Mouse (Mus musculus): ENCODE results near the gene Pola2. TPM values are rescaled to one million over a fixed set of nuclear protein-coding genes. Genes with fewer than 3 reads are reported as not detected.
A peak's percentile ranks its signal among the peaks of the same experiment; 100 is the strongest.

The Pola2 gene
- total RNA-seq (2022), result 1 to 10 TPM; 4.4 to 6.6 (median 5.6) TPM

DNA sequence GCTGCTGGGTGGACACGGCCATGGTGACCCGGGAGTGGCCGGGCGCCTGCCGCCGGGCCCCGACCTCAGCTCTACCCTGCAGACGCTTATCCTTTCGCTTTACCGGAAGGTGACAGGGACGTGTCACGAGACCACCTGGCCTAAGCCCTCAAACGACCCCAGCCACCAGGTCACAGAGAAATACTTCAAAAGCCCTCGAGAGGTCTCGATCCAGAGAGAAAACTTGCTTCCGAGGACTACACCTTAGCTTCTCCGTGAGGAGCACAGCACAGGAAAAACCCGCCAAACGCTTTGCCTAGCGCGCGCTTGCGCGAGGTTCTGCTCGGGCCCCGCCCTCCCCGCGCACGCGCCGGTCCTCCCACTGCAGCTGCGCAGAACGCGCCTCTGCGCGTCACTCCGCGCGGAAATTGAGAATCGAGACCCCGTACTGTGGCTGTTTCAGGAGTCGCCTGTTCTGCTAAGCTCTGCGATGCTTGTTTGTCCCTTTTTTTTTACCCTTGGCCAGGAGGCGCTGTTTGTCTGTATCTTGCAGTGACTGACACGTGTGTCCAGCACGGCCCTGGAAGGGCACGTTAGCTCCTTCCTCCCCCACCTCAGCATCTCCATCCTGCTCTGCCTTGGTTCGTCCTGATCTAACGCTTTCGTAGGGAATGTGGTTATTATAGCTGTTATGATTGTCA is at the start of gene Pola2:
TSS of gene Pola2 (minus strand) at position 320 of the 680 bp plus-strand sequence.
- DNase-seq (ENCODE audit: low spot score in 2 of 2), result peak; percentile 72 to 74

- no peak for DNase-seq (ENCODE audit: low spot score in 2 of 2)
Measured at GRCm38 (mm10) chr19:6013691-6014090, 49.7 kb upstream of the Pola2 start.

- no peak for DNase-seq (ENCODE audit: low spot score in 2 of 2)
Measured at GRCm38 (mm10) chr19:6009137-6009536, 45.1 kb upstream of the Pola2 start.

DNA sequence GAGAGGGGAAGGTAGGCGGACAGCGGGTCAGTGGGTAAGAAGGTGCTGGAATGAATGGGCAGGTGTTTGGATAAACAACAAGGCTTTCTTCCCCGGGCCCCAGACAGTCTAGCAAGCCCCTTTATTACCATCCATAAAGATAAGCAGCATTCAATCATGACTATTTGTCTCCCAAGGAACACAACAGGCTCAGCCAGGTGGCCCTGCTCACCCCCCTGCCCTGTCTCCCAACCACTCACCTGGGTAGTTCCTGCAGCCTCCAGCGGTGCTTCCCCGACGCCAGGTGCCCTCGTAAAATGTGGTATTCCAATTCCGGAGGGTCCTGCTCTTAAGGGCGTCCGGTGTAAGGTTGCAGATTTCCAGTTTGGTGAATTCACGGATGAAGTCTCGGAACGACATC is 43.0 kb upstream of the Pola2 start:
- DNase-seq (ENCODE audit: low spot score in 2 of 2), result no peak

- no peak for DNase-seq (ENCODE audit: low spot score in 2 of 2)
Measured at GRCm38 (mm10) chr19:6005541-6005940, 41.5 kb upstream of the Pola2 start.

DNA sequence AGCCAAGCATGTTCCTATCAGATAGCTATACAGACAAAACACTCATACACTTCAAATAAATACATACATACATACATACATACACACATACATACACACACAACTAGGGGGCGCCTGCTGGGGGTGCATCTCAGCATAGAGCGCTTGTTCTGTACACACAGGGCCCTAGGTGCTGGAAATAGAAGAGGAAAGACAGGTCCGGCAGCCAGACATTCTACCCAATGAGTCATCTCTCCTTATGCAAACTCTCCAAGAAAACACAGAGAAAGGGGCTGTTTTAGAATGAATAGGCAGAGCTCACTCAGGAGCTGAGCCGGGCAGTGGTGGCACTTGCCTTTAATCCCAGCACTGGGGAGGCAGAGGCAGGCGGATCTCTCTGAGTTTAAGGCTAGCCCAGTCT is 36.0 kb upstream of the Pola2 start:
- no peak for DNase-seq (ENCODE audit: low spot score in 2 of 2)

- no peak for DNase-seq (ENCODE audit: low spot score in 2 of 2)
Measured at GRCm38 (mm10) chr19:5998180-5998579, 34.2 kb upstream of the Pola2 start.

DNA sequence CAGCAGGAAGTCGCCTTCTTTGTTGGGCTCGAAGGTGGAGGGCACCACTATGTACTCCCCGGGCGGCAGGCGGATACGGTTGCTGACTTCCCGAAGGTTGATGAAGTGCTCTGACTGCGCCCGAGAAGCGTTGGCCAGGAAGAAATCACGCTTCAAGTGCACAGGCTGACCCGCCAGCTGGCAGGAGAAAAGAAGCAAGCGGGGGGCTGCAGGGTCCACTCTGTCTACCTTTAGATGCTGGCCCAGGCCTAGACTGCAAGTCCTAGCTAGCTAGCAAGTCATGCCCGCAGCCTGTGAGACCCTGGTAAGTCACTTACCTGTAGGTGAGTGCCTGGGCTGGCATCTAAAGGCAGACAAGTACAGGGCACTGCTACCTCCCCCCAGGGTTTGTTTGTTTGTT is 30.7 kb upstream of the Pola2 start:
- no peak for DNase-seq (ENCODE audit: low spot score in 2 of 2)

GRCm38 (mm10) chr19:5992012-5992411 is 28.0 kb upstream of the Pola2 start:
- DNase-seq (ENCODE audit: low spot score in 2 of 2), result no peak

- DNase-seq (ENCODE audit: low spot score in 2 of 2), result no peak
Measured at GRCm38 (mm10) chr19:5991467-5991866, 27.5 kb upstream of the Pola2 start.

DNA sequence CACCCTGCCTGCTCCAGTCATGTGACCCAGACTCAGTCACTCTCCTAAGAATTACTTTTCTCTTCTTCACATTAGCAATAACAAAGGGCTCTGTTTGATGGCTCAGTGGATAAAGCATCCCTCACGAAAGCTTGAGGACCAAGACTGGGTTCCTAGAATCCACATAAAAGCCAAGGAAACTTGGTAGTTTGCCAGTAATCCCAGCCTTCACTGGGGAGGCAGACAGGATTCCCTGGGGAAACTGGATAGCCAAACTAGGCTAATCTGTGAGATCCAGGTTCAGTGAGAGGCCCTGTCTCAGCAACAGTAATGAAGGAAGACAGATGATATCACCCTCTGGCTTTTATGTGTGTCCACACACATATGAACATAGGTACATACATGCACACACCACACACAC is 26.9 kb upstream of the Pola2 start:
- DNase-seq (ENCODE audit: low spot score in 2 of 2), result no peak

DNA sequence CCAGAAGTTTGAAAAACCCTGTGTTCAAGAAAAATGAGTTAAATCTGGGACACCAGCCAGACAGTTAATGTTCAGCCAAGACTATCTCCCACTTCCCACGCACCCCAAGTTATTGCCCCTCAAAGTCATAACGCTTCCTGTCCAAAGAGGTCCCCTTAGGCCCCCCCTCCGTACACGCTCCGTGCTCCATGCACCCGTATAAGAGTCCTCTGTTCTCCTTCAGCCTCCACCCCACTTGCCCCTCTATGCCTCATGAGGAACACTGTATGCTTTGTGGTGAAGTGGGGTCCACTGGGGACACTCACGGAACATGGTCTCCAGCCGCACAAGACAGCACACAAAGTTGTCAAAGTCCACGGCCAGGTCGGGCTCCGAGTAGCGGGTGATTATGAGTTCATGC is 26.0 kb upstream of the Pola2 start:
- no peak for DNase-seq (ENCODE audit: low spot score in 2 of 2)

GRCm38 (mm10) chr19:5989585-5989984 is 25.6 kb upstream of the Pola2 start:
- no peak for DNase-seq (ENCODE audit: low spot score in 2 of 2)

DNA sequence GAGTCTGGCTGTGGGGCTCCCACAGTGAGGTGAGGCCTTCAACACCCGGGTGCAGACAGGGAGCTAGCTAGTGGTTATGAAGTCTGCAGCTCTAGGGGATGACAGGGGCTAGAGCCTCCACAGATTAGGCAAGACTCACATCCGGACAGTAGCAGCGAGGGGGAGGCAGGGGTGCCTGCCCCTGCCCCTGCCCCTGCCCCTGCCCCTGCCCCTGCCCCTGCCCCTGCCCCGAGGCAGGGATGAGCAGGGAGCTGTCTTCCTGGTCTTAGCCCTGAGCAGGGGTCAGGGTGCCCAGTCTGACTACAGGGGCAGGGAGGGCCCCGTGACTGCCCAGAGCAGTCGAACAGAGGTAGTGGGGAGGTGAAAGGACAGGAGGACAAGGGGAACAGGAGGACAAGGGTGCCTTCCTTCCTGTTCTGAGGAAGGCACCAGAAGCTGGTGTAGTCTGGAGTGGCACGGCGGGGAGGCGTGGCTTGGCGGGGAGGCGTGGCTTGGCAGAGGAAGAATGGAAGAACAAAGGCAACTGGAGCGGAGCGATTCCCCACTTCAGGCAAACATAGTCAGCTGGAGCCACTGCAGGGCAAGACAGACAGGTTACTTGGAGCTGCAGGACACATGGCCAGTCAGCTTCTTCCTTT is 24.9 kb upstream of the Pola2 start:
- no peak for DNase-seq (ENCODE audit: low spot score in 2 of 2)

GRCm38 (mm10) chr19:5988027-5988814 is 24.2 kb upstream of the Pola2 start:
- DNase-seq (ENCODE audit: low spot score in 2 of 2), result no peak

DNA sequence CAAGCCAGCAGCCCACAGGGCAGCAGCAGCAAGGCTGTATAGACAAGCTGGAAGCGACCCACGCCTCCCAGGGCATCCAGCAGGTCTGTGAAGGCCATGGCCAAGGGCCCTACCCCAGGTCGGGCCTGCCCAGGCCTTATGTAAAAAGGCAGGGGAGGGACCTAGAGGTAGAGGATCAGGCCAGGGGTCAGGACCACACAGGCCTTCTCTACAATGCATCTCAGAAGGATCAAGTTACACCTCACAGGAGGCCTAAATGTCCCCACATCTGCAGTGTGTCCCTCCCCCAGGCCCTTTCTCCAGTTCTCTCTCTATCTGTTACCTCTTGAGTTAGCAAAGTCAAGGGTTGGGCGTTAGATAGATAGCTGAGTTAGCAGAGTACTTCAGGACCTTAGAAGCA is 22.0 kb upstream of the Pola2 start, which contains the start of gene Slc22a20:
TSS of gene Slc22a20 (minus strand) at position 101 of the 400 bp plus-strand sequence.
- DNase-seq (ENCODE audit: low spot score in 2 of 2), result no peak

GRCm38 (mm10) chr19:5980477-5980876 is 16.5 kb upstream of the Pola2 start:
- DNase-seq (ENCODE audit: low spot score in 2 of 2), result no peak

DNA sequence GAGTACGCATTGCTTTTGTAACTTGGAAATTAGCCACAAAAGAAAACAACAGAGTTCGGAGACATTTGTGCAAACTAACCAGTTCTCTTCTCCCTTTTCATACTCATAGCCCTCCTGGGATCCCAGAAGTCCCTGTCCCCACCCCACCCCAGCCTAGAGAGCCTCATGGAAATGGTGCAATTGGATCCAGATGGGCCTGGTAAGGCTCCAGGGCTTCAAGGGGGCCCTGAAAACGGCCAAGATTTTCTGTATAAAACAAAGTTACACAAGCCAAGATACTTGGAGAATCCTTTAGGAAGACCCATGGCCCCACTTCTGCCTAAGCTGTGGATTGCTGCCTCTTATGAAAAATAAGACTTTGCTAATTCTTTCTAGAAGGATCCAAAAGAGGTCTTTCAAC is 13.7 kb upstream of the Pola2 start:
- DNase-seq (ENCODE audit: low spot score in 2 of 2), result no peak

DNA sequence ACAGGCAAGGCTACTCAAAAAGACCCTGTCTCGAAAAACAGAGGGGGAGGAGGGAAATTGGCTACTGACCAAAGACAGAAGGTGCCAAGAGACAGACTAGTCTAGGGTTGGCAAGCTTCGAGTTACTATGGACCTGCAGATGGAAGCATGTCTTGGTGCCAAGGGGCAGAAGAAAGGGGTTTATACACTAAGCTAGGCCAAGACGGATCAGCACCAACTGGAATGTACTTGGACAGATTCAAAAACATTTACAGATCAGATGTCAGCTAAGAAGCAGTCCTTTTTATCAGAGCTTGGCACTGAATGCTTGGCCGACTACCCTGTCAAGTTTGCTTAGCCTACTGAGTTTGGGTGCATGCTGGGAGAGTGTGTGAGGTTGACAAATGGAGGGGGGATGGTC is 11.7 kb upstream of the Pola2 start:
- peak in 1 of 2 experiments; percentile 26 for DNase-seq (ENCODE audit: low spot score in 2 of 2)

DNA sequence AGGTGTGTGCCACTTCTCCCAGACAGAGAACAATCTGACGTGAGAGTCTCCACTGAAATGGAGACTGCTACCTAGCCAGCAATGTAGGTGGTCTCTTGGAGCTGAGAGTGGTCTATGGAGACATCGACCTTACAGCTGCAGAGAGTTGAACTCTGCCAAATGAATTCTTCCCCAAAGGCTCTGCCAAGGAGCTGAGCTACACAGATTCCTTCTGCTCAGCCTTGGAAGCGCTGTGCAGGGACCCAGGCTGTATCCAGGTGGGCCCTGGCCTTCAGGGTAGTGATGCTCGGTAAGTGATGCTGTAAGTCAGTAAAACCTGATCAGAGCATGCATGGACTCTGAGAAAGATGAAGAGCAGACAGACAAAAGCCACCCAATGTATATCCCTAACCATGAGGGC is 11.1 kb upstream of the Pola2 start:
- DNase-seq (ENCODE audit: low spot score in 2 of 2), result no peak

DNA sequence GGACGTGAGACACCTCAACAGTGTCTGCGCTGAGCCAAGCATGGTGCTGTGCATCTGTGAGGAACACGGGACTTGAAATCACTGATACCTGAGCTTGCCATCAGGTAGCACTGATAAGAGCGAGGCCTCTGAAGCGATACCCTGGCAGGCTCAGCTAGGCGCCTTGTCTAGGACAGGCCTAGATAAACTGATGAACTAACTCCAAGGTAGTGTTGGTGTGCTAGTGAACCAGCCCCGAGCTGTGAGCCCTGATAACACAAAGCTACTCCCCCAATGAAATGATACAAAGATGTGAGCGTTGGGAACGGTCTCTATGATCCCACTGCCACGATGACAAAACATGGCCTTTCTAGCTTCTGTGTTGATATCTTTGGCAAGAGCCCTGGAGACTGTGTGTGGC is 3.7 kb upstream of the Pola2 start:
- DNase-seq (ENCODE audit: low spot score in 2 of 2), result no peak

GRCm38 (mm10) chr19:5966786-5967185 is 2.8 kb upstream of the Pola2 start:
- no peak for DNase-seq (ENCODE audit: low spot score in 2 of 2)

All from left cerebral cortex, adult 8-10 months (tissue).